Mouse (Mus musculus) heart, adult 2 months (tissue): ENCODE data around the gene Rex1bd.

Source experiments
- CTCF ChIP-seq: fragments of 200-600 bp; IDR thresholded peaks from 2 replicates; pipeline ENCODE4 v1.8.1; 2022; ENCODE audit warnings: antibody characterized with exemption, mild to moderate bottlenecking, moderate library complexity
- EP300 ChIP-seq: fragments of 200-500 bp; IDR thresholded peaks from 2 replicates; pipeline ENCODE4 v1.6.1; 2011; ENCODE audit warnings: low read depth, low read length, control low read depth; ENCODE audit not compliant: insufficient read depth
- POLR2A ChIP-seq: fragments of 200-500 bp; IDR thresholded peaks from 2 replicates; pipeline ENCODE4 v1.6.1; 2011; ENCODE audit warnings: mild to moderate bottlenecking, low read depth, low read length, control low read depth; ENCODE audit not compliant: insufficient read depth

DNA sequence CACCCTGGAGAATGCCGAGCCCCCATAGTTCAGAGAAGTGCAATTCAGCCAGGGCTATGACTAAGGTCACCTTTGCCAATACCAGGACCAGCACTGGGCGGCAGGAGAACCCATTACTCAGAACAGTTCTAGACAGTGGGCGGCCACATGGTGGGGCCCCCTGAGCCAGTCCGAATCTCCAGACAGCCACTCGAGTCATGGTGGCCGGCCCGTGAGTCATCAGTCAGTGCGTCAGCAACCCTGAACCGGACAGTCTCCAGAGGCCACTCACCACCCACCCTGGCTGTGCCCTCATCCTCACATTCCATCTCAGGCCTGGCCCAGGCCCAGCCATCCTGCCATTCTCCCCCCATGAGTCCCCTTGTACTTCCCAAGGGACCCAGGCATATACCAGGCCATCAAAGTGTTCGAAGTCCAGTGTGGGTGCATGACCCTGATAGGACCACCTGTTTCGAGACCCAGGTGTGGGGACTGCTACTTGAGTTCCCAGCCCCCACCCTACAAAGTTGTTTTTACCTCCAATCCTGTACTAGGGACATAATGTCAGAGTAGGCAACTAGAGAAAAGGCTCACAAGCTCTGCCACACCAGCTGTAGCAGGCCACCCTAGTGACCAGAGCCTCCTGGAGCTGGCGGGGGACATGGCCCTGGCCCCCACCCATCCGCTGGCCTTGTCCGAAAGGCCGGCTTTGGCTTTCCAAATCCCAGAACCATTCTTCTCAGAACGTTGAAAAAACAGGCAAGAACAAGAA is 44.6 kb downstream of the Rex1bd start:
- TF ChIP-seq CTCF (no peak), POLR2A (no peak), EP300 (no peak)
